Mouse (Mus musculus) testis, adult 2 months (tissue): ENCODE measurements at regions not wholly inside any gene's neighbourhood (a gene's known extent, or its start where the extent isn't known, plus 50 kb on each side); places are given as distances from the start of the nearest gene placed in this dataset.

ENCODE experiments used
- CTCF ChIP-seq: fragments of 200-500 bp; IDR thresholded peaks from 2 replicates; pipeline ENCODE4 v1.5.1; 2012; ENCODE audit warnings: low read depth, mild to moderate bottlenecking, inconsistent platforms, low read length, moderate library complexity; ENCODE audit not compliant: control insufficient read depth, insufficient read depth, insufficient replicate concordance
- POLR2A ChIP-seq: fragments of 200-500 bp; IDR thresholded peaks from 2 replicates; pipeline ENCODE4 v1.6.1; 2012; ENCODE audit warnings: low read depth, mild to moderate bottlenecking, inconsistent platforms, low read length, moderate library complexity; ENCODE audit not compliant: control insufficient read depth

- TF ChIP-seq CTCF (no peak), POLR2A (no peak)
These were observed 306.6 kb downstream of the Satb1 start for GRCm38 (mm10) chr17:51526464-51526863.
